Mouse (Mus musculus) liver, embryonic 14.5 days (tissue): ENCODE measurements at regions not wholly inside any gene's neighbourhood (a gene's known extent, or its start where the extent isn't known, plus 50 kb on each side); places are given as distances from the start of the nearest gene placed in this dataset.

ENCODE experiments used
- ATAC-seq: fragments of 200-750 bp; cut with Nextera tagmentation; 2 replicates; pipeline ENCODE4 v1.8.0; 2017; ENCODE audit warnings: moderate number of reproducible peaks, mild to moderate bottlenecking, moderate library complexity; ENCODE audit not compliant: insufficient read depth
- DNase-seq, 3 experiments: peaks; one replicate each; pipeline ENCODE4 v3.0.0-alpha.2; 2012 to 2013; ENCODE audit warnings: low read depth in 3 of 3, low spot score in 3 of 3
- H3K27ac ChIP-seq: fragments of 300-500 bp; sonication (generic); 2 replicates; pipeline ENCODE4 v1.5.1; 2014; ENCODE audit warnings: moderate library complexity, mild to moderate bottlenecking, control low read depth, inconsistent platforms
- H3K27me3 ChIP-seq: fragments of 300-500 bp; sonication (generic); 2 replicates; pipeline ENCODE4 v1.6.1; 2014; ENCODE audit warnings: mild to moderate bottlenecking, low read length, moderate library complexity; ENCODE audit not compliant: control insufficient read depth, insufficient read depth
- H3K36me3 ChIP-seq: fragments of 300-500 bp; sonication (generic); replicated peaks from 2 replicates; pipeline ENCODE4 v1.6.1; 2014; ENCODE audit warnings: low read depth; ENCODE audit not compliant: control insufficient read depth, insufficient read depth
- H3K4me1 ChIP-seq, 2 experiments: fragments of 200-500 bp in 1 of 2; fragments of 300-500 bp in 1 of 2; sonication (generic) in 1 of 2; replicated peaks; 2 replicates each; pipeline ENCODE4 v1.6.1; 2012 to 2014; ENCODE audit warnings: antibody characterized with exemption in 1 of 2, inconsistent platforms in 1 of 2, low read length in 1 of 2; ENCODE audit not compliant: control insufficient read depth in 2 of 2, insufficient read depth in 2 of 2
- H3K4me2 ChIP-seq: fragments of 300-500 bp; sonication (generic); 2 replicates; pipeline ENCODE4 v1.6.1; 2014; ENCODE audit warnings: low read depth, mild to moderate bottlenecking, control low read depth, moderate library complexity
- H3K4me3 ChIP-seq, 2 experiments: fragments of 200-500 bp in 1 of 2; fragments of 300-500 bp in 1 of 2; sonication (generic) in 1 of 2; 2 replicates each; pipeline ENCODE4 v1.5.1; 2012 to 2014; ENCODE audit warnings: low read depth in 2 of 2, low read length in 2 of 2, mild to moderate bottlenecking in 2 of 2, control low read depth in 1 of 2, inconsistent platforms in 1 of 2, moderate library complexity in 1 of 2; ENCODE audit not compliant: insufficient read depth in 1 of 2
- H3K9ac ChIP-seq: fragments of 300-500 bp; sonication (generic); replicated peaks from 2 replicates; pipeline ENCODE4 v1.6.1; 2014; ENCODE audit warnings: mild to moderate bottlenecking, control low read depth, moderate library complexity
- H3K9me3 ChIP-seq: fragments of 300-500 bp; sonication (generic); 2 replicates; pipeline ENCODE4 v1.6.1; 2016; ENCODE audit warnings: low read length, mixed read lengths; ENCODE audit not compliant: control insufficient read depth
- CTCF ChIP-seq: IDR thresholded peaks from 2 replicates; pipeline ENCODE4 v1.5.1; 2016; ENCODE audit warnings: antibody characterized with exemption, low read depth, control low read depth
- EP300 ChIP-seq: IDR thresholded peaks from 2 replicates; pipeline ENCODE4 v1.6.1; 2016; ENCODE audit warnings: antibody characterized with exemption, low read depth
- WGBS: fragments of 180-500 bp; shearing (Covaris S2); extraction: QIAGEN DNeasy Blood & Tissue Kit; methylation state at CpG from one replicate; pipeline ENCODE4 v1.1.7; 2014; ENCODE audit not compliant: insufficient replicate concordance; 5-methylcytosine and 5-hydroxymethylcytosine counted together

DNA sequence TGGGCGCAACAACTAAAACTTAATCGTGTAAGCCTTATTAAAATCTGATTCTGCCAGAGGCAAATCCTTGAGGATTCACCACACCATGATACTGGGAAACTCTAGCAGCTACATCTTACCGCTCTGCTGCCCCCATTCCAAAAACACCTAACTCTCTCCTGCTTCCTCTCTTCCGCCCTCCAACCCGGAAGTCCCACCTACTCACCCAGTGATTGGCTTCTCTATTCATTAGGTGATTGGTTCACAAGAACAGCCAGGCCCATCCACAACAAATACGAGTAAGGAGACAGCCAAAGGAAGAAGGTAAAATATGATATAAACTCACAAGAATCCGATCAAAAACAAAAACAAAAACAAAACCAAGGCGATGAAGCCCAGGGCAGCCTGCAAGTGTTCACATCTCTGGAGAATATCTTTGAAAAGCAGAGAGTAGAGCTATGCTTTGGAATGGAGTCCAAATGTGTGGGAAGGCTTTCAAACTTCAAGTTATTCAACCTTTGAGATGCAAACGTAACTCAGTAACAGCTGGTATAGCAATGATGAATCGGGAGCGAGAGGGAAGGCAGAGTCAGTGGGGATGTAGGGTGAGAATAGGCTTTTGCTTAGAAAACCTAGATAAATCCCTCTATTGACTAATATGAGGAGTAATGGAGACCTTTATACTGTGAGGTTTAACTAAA, 76.5 kb upstream of the Arid2 start:
- no peak for ATAC-seq
- 65% methylated on average over 11 of the region's 11 CpGs for WGBS
- no peak overlapping the region for H3K27ac ChIP-seq
- H3K27me3 ChIP-seq, result no peaks in the 10 kb centered on the region
- TF ChIP-seq CTCF (no peak), EP300 (no peak)
- H3K4me1 ChIP-seq, result no peaks in the 10 kb centered on the region
- H3K9ac ChIP-seq, result no peak overlapping the region
- no peaks in the 10 kb centered on the region for H3K36me3 ChIP-seq
- H3K4me3 ChIP-seq, result no peak overlapping the region
- DNase-seq, result no peak
- H3K4me2 ChIP-seq, result no peak overlapping the region
- no peaks in the 10 kb centered on the region for H3K9me3 ChIP-seq

DNA sequence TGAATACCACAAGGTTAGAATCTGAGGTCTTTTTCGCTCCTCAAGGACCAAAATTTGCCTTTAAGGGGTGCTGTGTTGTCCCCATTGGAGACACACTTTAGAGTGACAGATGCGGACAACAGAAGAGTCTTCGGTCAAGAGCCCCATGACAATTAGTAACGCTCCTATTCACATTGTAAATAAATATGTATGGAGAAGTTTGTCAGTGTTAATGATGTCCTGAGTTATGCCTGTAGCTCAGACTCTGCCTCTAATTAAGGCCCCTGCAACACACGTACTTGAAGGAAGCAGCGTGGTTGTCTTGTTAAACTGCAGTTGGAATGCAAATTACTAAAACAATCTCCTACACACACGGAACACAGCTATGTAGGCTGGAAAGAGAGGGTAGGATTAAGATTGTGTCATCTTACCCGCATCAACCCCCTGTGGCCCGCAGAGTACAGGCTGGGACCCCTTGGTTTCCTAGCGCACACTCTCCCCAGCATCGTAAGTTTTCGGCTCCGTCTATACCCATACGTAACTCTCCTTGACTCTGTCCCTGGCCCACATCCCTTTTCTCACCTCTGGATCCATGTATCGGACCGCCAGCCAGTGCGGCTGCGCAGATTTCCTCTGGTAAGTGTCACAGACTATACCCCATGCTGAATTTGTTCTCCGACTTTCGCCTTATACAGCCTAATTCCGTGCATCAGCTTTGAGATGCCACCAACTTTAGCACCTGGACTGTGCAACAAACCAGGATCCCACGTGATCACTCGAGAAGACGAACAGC, 73.6 kb upstream of the Arid2 start:
- Histone ChIP-seq H3K4me1 (no peaks in the 10 kb centered on the region), H3K4me2 (no peak overlapping the region), H3K27me3 (no peaks in the 10 kb centered on the region), H3K27ac (no peak overlapping the region), H3K9ac (no peak overlapping the region), H3K4me3 (no peak overlapping the region), H3K36me3 (no peaks in the 10 kb centered on the region), H3K9me3 (no peaks in the 10 kb centered on the region)
- TF ChIP-seq EP300 (no peak), CTCF (no peak)
- ATAC-seq (no peak), DNase-seq (no peak)
- 71% methylated on average over 24 of the region's 24 CpGs for WGBS

DNA sequence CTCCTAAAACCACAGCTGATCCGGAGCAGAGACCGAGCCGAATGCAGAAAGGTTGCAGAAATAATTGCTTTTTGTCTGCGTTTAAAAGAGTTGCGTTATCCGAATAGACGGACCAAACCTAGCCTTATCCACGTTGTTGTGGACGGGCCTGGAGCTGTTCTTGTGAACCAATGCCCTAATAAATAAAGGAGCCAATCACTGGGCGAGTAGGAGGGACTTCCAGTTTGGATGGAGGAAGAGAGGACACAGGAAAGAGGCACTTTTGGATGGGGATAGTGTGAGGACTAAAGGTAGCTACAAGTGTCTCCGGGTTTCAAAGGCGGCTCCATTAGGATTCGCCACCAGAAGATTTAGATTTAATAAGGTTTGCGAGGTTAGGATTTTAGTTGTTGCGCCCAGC, 69.4 kb upstream of the Arid2 start:
- TF ChIP-seq EP300 (no peak), CTCF (no peak)
- no peak for ATAC-seq
- Histone ChIP-seq H3K36me3 (no peaks in the 10 kb centered on the region), H3K27ac (no peak overlapping the region), H3K9me3 (no peaks in the 10 kb centered on the region), H3K4me1 (no peaks in the 10 kb centered on the region), H3K4me3 (no peak overlapping the region), H3K9ac (no peak overlapping the region), H3K27me3 (no peaks in the 10 kb centered on the region), H3K4me2 (no peak overlapping the region)
- WGBS, result 81% methylated on average over 15 of the region's 15 CpGs
- no peak for DNase-seq

DNA sequence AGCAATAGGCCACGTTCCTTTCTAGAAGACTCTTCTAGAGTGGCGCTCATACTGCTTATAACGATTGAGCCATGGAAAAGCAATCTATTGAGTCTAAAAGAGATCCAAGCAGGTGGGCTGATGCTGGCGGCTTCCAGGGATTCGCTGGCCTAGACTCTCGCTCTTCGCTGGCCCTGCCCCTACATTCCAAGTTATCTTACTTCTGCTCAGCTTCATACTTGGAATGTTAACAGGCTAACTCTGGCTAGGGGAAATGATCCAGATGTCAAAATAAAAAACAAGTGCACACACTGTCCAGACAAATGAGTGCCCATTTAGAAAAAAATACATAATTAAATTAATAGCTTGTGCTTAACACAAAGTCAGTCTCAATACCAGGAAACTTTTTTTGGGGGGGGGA, 67.6 kb upstream of the Arid2 start:
- no peaks in the 10 kb centered on the region for H3K36me3 ChIP-seq
- DNase-seq (no peak), ATAC-seq (no peak)
- no peak overlapping the region for H3K4me3 ChIP-seq
- TF ChIP-seq CTCF (no peak), EP300 (no peak)
- no peak overlapping the region for H3K9ac ChIP-seq
- no peaks in the 10 kb centered on the region for H3K9me3 ChIP-seq
- no peaks in the 10 kb centered on the region for H3K27me3 ChIP-seq
- no peak overlapping the region for H3K4me2 ChIP-seq
- WGBS, result 72% methylated on average over 7 of the region's 7 CpGs
- H3K4me1 ChIP-seq, result no peaks in the 10 kb centered on the region
- H3K27ac ChIP-seq, result no peak overlapping the region

DNA sequence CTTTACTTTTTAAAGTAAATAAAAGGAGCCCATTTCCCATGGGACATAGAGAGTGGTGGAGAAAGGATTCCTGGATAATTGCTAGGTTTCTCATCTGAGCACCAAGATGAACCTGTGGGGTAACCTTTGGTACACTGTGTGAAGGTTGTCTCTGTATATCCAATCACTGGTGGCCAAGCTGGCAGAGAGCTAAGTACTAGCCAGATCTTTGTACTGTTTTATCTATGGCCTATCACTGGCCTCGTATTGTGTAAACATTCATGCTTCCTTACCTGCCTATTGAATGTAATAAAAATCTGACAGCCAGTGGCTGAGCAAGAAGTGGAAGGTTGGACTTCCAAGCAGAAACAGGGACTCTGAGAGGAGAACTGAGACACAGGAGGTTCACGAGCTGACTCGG, 55.3 kb upstream of the Arid2 start:
- Histone ChIP-seq H3K4me1 (no peaks in the 10 kb centered on the region), H3K4me3 (no peak overlapping the region), H3K36me3 (no peaks in the 10 kb centered on the region), H3K9ac (no peak overlapping the region), H3K27me3 (no peaks in the 10 kb centered on the region), H3K4me2 (no peak overlapping the region), H3K27ac (no peak overlapping the region), H3K9me3 (no peaks in the 10 kb centered on the region)
- ATAC-seq (no peak), DNase-seq (no peak)
- WGBS, result 65% methylated on average over 3 of the region's 3 CpGs
- TF ChIP-seq CTCF, result no peak
